Mouse (Mus musculus): ENCODE data around the gene Zbtb41. TPM values are rescaled to one million over a fixed set of nuclear protein-coding genes. Genes with fewer than 3 reads are reported as not detected.
A peak's percentile ranks its signal among the peaks of the same experiment; 100 is the strongest.

Gene Zbtb41
- polyA plus RNA-seq (2015; fragmentation: Nextera tagmentation; extraction: Ambion mirVana), result 5.4 and 5.8 TPM in 2 replicates

- peak; percentile 99 for ATAC-seq
- H3K4me1 ChIP-seq (ENCODE audit: control insufficient read depth, insufficient read depth, low read length), result peaks cover 25% of the 10 kb centered on the region
- peak within 1 kb of the TSS; percentile 85 for H3K27ac ChIP-seq (ENCODE audit: low read length)
- peak within 1 kb of the TSS; percentile 91 for H3K4me3 ChIP-seq (ENCODE audit: low read length)
- peak within 1 kb of the TSS; percentile 74 for H3K4me2 ChIP-seq (ENCODE audit: low read depth, low read length)
- under 1% methylated on average over 71 of the region's 88 CpGs for WGBS
- no peaks in the 10 kb centered on the region for H3K27me3 ChIP-seq (replicated peaks; ENCODE audit: control insufficient read depth, insufficient read depth, low read length)
- peak within 1 kb of the TSS; percentile 97 for H3K9ac ChIP-seq (ENCODE audit: low read depth, low read length)
- H3K9me3 ChIP-seq (ENCODE audit: control insufficient read depth, low read length), result no peaks in the 10 kb centered on the region
- H3K36me3 ChIP-seq (ENCODE audit: control insufficient read depth, insufficient read depth, low read length), result no peaks in the 10 kb centered on the region; the same call in 1 of the 2 replicates
Measured at GRCm38 (mm10) chr1:139421875-139422791, at the start of gene Zbtb41. Zbtb41 (plus strand) TSS chr1:139422288.

- Histone ChIP-seq H3K9me3 (ENCODE audit: control insufficient read depth, low read length) (no peaks in the 10 kb centered on the region), H3K4me3 (ENCODE audit: low read length) (no peak overlapping the region), H3K36me3 (ENCODE audit: control insufficient read depth, insufficient read depth, low read length) (no peaks in the 10 kb centered on the region), H3K9ac (ENCODE audit: low read depth, low read length) (no peak overlapping the region), H3K27me3 (replicated peaks; ENCODE audit: control insufficient read depth, insufficient read depth, low read length) (no peaks in the 10 kb centered on the region), H3K4me2 (ENCODE audit: low read depth, low read length) (no peak overlapping the region), H3K27ac (ENCODE audit: low read length) (no peak overlapping the region), H3K4me1 (ENCODE audit: control insufficient read depth, insufficient read depth, low read length) (no peaks in the 10 kb centered on the region)
- 29% methylated on average over 6 of the region's 6 CpGs for WGBS
- ATAC-seq, result no peak
Measured at GRCm38 (mm10) chr1:139375900-139376299, 46.2 kb upstream of the Zbtb41 start.

GRCm38 (mm10) chr1:139376638-139377286 is 45.3 kb upstream of the Zbtb41 start, which contains the start of gene Crb1:
Crb1 (minus strand) TSS chr1:139377100.
- no peak within 1 kb of the TSS for H3K27ac ChIP-seq (ENCODE audit: low read length)
- no peak within 1 kb of the TSS for H3K4me3 ChIP-seq (ENCODE audit: low read length)
- H3K27me3 ChIP-seq (replicated peaks; ENCODE audit: control insufficient read depth, insufficient read depth, low read length), result no peaks in the 10 kb centered on the region
- 10% methylated on average over 5 of the region's 5 CpGs for WGBS
- ATAC-seq, result peak; percentile 59
- no peak within 1 kb of the TSS for H3K9ac ChIP-seq (ENCODE audit: low read depth, low read length)
- H3K4me1 ChIP-seq (ENCODE audit: control insufficient read depth, insufficient read depth, low read length), result no peaks in the 10 kb centered on the region
- no peaks in the 10 kb centered on the region for H3K36me3 ChIP-seq (ENCODE audit: control insufficient read depth, insufficient read depth, low read length)
- peak within 1 kb of the TSS; percentile 14; the same call in 1 of the 2 replicates for H3K4me2 ChIP-seq (ENCODE audit: low read depth, low read length)
- H3K9me3 ChIP-seq (ENCODE audit: control insufficient read depth, low read length), result no peaks in the 10 kb centered on the region

GRCm38 (mm10) chr1:139378861-139379620 is 43.0 kb upstream of the Zbtb41 start:
- Histone ChIP-seq H3K27ac (ENCODE audit: low read length) (no peak overlapping the region), H3K36me3 (ENCODE audit: control insufficient read depth, insufficient read depth, low read length) (no peaks in the 10 kb centered on the region), H3K4me1 (ENCODE audit: control insufficient read depth, insufficient read depth, low read length) (no peaks in the 10 kb centered on the region), H3K9ac (ENCODE audit: low read depth, low read length) (no peak overlapping the region), H3K4me2 (ENCODE audit: low read depth, low read length) (no peak overlapping the region), H3K27me3 (replicated peaks; ENCODE audit: control insufficient read depth, insufficient read depth, low read length) (no peaks in the 10 kb centered on the region), H3K4me3 (ENCODE audit: low read length) (no peak overlapping the region), H3K9me3 (ENCODE audit: control insufficient read depth, low read length) (no peaks in the 10 kb centered on the region)
- 22% methylated on average over 11 of the region's 11 CpGs for WGBS
- no peak for ATAC-seq

- no peak overlapping the region for H3K4me3 ChIP-seq (ENCODE audit: low read length)
- 26% methylated on average over 4 of the region's 4 CpGs for WGBS
- H3K4me2 ChIP-seq (ENCODE audit: low read depth, low read length), result no peak overlapping the region
- no peaks in the 10 kb centered on the region for H3K36me3 ChIP-seq (ENCODE audit: control insufficient read depth, insufficient read depth, low read length)
- no peak overlapping the region for H3K27ac ChIP-seq (ENCODE audit: low read length)
- no peak for ATAC-seq
- no peaks in the 10 kb centered on the region for H3K27me3 ChIP-seq (replicated peaks; ENCODE audit: control insufficient read depth, insufficient read depth, low read length)
- no peaks in the 10 kb centered on the region for H3K9me3 ChIP-seq (ENCODE audit: control insufficient read depth, low read length)
- no peak overlapping the region for H3K9ac ChIP-seq (ENCODE audit: low read depth, low read length)
- H3K4me1 ChIP-seq (ENCODE audit: control insufficient read depth, insufficient read depth, low read length), result no peaks in the 10 kb centered on the region
Measured at GRCm38 (mm10) chr1:139379621-139379984, 42.5 kb upstream of the Zbtb41 start.

GRCm38 (mm10) chr1:139391747-139392146 is 30.3 kb upstream of the Zbtb41 start:
- ATAC-seq, result no peak
- no peak overlapping the region for H3K4me3 ChIP-seq (ENCODE audit: low read length)
- H3K4me1 ChIP-seq (ENCODE audit: control insufficient read depth, insufficient read depth, low read length), result no peaks in the 10 kb centered on the region
- H3K9me3 ChIP-seq (ENCODE audit: control insufficient read depth, low read length), result no peaks in the 10 kb centered on the region
- H3K4me2 ChIP-seq (ENCODE audit: low read depth, low read length), result no peak overlapping the region
- H3K27me3 ChIP-seq (replicated peaks; ENCODE audit: control insufficient read depth, insufficient read depth, low read length), result no peaks in the 10 kb centered on the region
- no peak overlapping the region for H3K27ac ChIP-seq (ENCODE audit: low read length)
- no peaks in the 10 kb centered on the region for H3K36me3 ChIP-seq (ENCODE audit: control insufficient read depth, insufficient read depth, low read length)
- no peak overlapping the region for H3K9ac ChIP-seq (ENCODE audit: low read depth, low read length)
- WGBS, result 53% methylated on average over 2 of the region's 2 CpGs

GRCm38 (mm10) chr1:139396589-139396988 is 25.5 kb upstream of the Zbtb41 start:
- 13% methylated on average over 1 of the region's 1 CpGs for WGBS
- Histone ChIP-seq H3K9me3 (ENCODE audit: control insufficient read depth, low read length) (no peaks in the 10 kb centered on the region), H3K4me1 (ENCODE audit: control insufficient read depth, insufficient read depth, low read length) (no peaks in the 10 kb centered on the region), H3K36me3 (ENCODE audit: control insufficient read depth, insufficient read depth, low read length) (no peaks in the 10 kb centered on the region), H3K27ac (ENCODE audit: low read length) (no peak overlapping the region), H3K9ac (ENCODE audit: low read depth, low read length) (no peak overlapping the region), H3K4me3 (ENCODE audit: low read length) (no peak overlapping the region), H3K27me3 (replicated peaks; ENCODE audit: control insufficient read depth, insufficient read depth, low read length) (no peaks in the 10 kb centered on the region), H3K4me2 (ENCODE audit: low read depth, low read length) (no peak overlapping the region)
- no peak for ATAC-seq

GRCm38 (mm10) chr1:139405766-139406165 is 16.3 kb upstream of the Zbtb41 start:
- H3K9me3 ChIP-seq (ENCODE audit: control insufficient read depth, low read length), result no peaks in the 10 kb centered on the region
- H3K4me2 ChIP-seq (ENCODE audit: low read depth, low read length), result no peak overlapping the region
- H3K36me3 ChIP-seq (ENCODE audit: control insufficient read depth, insufficient read depth, low read length), result no peaks in the 10 kb centered on the region
- H3K27me3 ChIP-seq (replicated peaks; ENCODE audit: control insufficient read depth, insufficient read depth, low read length), result no peaks in the 10 kb centered on the region
- H3K27ac ChIP-seq (ENCODE audit: low read length), result no peak overlapping the region
- H3K9ac ChIP-seq (ENCODE audit: low read depth, low read length), result no peak overlapping the region
- H3K4me1 ChIP-seq (ENCODE audit: control insufficient read depth, insufficient read depth, low read length), result no peaks in the 10 kb centered on the region
- no peak overlapping the region for H3K4me3 ChIP-seq (ENCODE audit: low read length)
- no peak for ATAC-seq

- Histone ChIP-seq H3K4me1 (ENCODE audit: control insufficient read depth, insufficient read depth, low read length) (no peaks in the 10 kb centered on the region), H3K9me3 (ENCODE audit: control insufficient read depth, low read length) (no peaks in the 10 kb centered on the region), H3K4me3 (ENCODE audit: low read length) (no peak overlapping the region), H3K36me3 (ENCODE audit: control insufficient read depth, insufficient read depth, low read length) (no peaks in the 10 kb centered on the region), H3K4me2 (ENCODE audit: low read depth, low read length) (no peak overlapping the region), H3K27me3 (replicated peaks; ENCODE audit: control insufficient read depth, insufficient read depth, low read length) (no peaks in the 10 kb centered on the region), H3K9ac (ENCODE audit: low read depth, low read length) (no peak overlapping the region), H3K27ac (ENCODE audit: low read length) (no peak overlapping the region)
- WGBS, result 60% methylated on average over 5 of the region's 5 CpGs
- no peak for ATAC-seq
Measured at GRCm38 (mm10) chr1:139407701-139408100, 14.4 kb upstream of the Zbtb41 start.

Data from intestine, embryonic 16.5 days (tissue).